Mouse (Mus musculus): ENCODE data around the gene Spag8.

Gene Spag8

GRCm38 (mm10) chr4:43652726-43653125, 668 bp downstream of the Spag8 start:
- DNase-seq (ENCODE audit: low spot score) = no peak

GRCm38 (mm10) chr4:43649783-43650182, 3.6 kb downstream of the Spag8 start:
- no peak for DNase-seq (ENCODE audit: low spot score)

- DNase-seq (ENCODE audit: low spot score) = no peak
These were observed 12.9 kb downstream of the Spag8 start for GRCm38 (mm10) chr4:43640491-43640890.

GRCm38 (mm10) chr4:43640076-43640475, 13.3 kb downstream of the Spag8 start:
- DNase-seq (ENCODE audit: low spot score) = no peak

DNA sequence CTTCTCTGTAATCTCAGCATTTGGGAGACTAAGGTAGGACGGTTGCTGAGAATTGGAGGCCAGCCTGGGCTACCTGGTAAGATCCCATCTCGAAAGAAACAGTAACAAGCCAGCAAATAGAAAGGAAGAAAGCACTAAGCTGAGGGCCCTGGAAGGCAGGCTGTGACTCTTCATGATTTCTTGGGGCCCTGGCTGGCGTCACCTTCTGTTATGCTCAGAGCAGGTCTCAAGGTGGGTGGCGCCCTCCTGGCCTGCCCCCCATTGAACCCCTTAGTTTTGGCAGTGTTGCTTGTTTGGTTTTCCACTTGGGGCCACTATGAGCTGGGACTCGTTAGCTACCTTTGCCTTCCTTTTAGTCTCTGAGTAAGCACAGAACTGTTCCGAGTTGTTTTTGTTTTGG, 16.6 kb downstream of the Spag8 start:
- no peak for DNase-seq (ENCODE audit: low spot score)

- no peak for DNase-seq (ENCODE audit: low spot score)
These were observed 18.6 kb downstream of the Spag8 start for GRCm38 (mm10) chr4:43634621-43635374.

DNA sequence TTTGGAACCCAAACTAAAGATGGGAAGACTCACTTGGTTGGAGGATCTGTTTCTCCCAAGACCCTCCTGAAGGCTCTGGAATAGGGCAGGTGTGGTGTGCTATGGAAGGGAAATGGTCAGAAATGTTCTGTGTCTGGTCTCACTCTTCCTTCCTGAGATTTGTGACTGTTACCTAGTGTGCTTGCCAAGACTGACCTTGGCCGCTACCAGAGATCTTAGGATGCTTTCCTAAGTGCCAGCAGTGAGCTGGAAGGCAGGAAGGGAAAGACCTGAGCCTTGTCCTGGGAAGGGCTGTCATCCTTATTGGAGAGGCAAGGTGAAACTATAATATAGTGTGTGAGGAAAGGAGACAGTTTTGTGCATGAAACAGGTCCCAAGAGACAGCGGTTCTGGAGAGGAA, 19.7 kb downstream of the Spag8 start:
- DNase-seq (ENCODE audit: low spot score) = no peak

DNA sequence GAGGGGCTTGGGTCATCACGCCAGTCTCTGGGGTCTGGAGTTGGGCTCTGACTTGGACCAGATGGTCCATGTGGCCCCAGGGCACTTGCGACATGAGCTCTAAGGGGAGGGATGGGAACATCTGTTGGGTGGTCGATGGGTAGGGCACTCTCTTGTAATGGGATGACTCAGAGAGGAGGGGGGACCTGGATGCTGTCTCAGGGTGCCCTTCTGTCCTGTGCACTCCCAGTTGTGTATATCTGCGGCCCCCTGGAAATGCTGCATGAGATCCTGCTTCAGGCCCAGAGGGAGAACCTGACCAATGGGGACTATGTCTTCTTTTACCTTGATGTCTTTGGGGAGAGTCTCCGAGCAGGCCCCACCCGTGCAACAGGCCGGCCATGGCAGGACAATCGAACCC, 20.1 kb downstream of the Spag8 start:
- no peak for DNase-seq (ENCODE audit: low spot score)

GRCm38 (mm10) chr4:43631956-43632920, 21.2 kb downstream of the Spag8 start:
- DNase-seq (ENCODE audit: low spot score) = no peak

- no peak for DNase-seq (ENCODE audit: low spot score)
These were observed 22.1 kb downstream of the Spag8 start, which contains the start of gene Npr2 for GRCm38 (mm10) chr4:43631046-43631955. Gene Npr2 (plus strand): TSS chr4:43631935.

- DNase-seq (ENCODE audit: low spot score) = no peak
These were observed 22.7 kb downstream of the Spag8 start for GRCm38 (mm10) chr4:43630671-43631045.

GRCm38 (mm10) chr4:43630030-43630581, 23.3 kb downstream of the Spag8 start:
- peak; percentile 89 for DNase-seq (ENCODE audit: low spot score)

GRCm38 (mm10) chr4:43629106-43629817, 24.1 kb downstream of the Spag8 start:
- no peak for DNase-seq (ENCODE audit: low spot score)

DNA sequence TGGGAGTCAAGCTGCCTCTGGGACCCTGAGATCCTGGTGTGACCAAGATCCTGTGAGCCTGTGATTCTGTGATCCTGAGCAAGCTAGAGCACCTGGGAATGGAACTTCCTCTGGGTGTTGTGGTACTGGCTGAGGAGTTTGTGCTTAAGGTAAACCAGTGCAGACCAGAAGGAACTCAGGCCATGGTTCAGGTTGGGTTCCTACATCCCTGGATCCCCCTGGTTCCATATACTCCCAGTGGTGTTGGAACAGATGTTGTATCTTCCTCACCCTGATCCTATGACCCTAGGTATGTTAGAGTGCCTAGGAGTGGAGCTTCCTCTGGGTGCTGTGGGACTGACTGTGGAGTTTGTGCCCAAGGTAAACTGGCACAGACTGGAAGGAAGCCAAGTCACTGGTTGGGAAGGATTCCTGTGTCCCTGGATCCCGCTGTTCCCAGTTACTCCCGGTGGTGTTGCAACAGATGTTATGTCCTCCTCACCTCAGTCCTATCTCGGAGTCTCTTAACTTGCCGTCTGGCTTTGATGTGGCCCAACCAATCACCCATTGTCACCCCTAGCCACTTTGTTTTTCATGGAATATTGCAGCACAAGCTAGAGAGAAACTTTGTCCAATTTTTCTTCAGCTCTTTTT, 33.1 kb downstream of the Spag8 start:
- no peak for DNase-seq (ENCODE audit: low spot score)

DNA sequence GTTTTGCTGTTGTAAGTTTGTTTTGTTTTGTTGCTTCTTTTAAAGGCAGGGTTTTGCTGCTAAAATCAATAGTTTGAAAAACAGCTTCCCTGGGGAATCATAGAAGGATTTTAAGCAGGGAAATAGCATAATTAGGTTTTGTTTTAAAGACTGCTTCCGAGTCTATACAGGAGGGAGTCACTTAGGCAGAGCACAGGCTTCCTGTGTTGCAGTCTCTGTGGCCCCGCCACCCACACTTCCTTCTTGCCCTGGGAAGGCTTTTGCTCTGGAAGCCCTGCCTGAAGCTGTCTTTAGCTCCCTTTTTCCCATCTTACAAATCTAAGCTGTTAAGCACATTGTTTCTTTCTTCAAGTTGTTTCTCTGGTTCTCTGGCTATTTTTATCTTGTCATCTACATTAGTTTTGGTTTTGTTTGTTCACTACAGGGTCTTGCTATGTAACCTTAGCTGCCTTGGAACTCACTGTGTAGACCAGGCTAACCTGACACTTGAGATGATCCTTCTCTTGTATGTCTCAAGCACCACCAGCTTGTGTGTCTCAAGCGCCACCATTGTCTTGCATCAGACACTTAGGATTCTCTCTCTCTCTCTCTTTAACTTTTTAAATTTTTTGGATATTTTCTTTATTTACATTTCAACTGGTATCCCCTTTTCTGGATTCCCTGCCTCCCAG, 40.2 kb downstream of the Spag8 start:
- no peak for DNase-seq (ENCODE audit: low spot score)

GRCm38 (mm10) chr4:43612534-43612933, 40.9 kb downstream of the Spag8 start:
- no peak for DNase-seq (ENCODE audit: low spot score)

GRCm38 (mm10) chr4:43604751-43605685, 48.4 kb downstream of the Spag8 start:
- DNase-seq (ENCODE audit: low spot score) = no peak

DNA sequence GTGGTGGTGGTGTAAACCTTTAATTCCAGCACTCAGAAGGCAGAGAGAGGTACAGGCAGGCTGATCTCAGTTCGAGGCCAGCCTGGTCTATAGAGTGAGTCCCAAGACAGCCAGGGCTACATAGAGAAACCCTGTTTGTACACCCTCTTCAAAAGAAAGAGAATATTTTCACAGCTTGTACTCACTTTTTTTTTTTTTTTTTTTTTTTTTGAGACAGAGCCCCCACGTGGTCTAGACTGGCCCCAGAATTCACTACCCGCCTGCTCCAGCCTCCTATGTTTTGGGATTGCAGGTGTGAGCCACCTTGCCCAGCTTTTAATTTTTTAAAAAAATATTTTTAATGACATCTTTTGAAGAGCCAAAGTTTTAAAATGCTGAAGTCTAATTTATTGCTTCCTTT, 49.3 kb downstream of the Spag8 start:
- no peak for DNase-seq (ENCODE audit: low spot score)
